Mouse (Mus musculus) stomach, embryonic 14.5 days (tissue): ENCODE measurements around the gene Adcy6. TPM values are rescaled to one million over a fixed set of nuclear protein-coding genes. Genes with fewer than 3 reads are reported as not detected.

ENCODE experiments used
- ATAC-seq: fragments of 200-750 bp; cut with Nextera tagmentation; 2 replicates; pipeline ENCODE4 v1.8.0; 2017; ENCODE audit warnings: low read depth, moderate TSS enrichment; ENCODE audit not compliant: insufficient number of reproducible peaks, insufficient read depth, low FRiP score
- H3K27ac ChIP-seq: fragments of 300-500 bp; sonication (generic); 2 replicates; pipeline ENCODE4 v1.5.1; 2014; ENCODE audit warnings: mild to moderate bottlenecking, low read length, moderate library complexity, mixed read lengths
- H3K27me3 ChIP-seq: fragments of 300-500 bp; sonication (generic); 2 replicates; pipeline ENCODE4 v1.6.1; 2014; ENCODE audit warnings: low read length, control low read depth, mixed read lengths; ENCODE audit not compliant: control insufficient read depth, insufficient read depth
- H3K36me3 ChIP-seq: fragments of 300-500 bp; sonication (generic); 2 replicates; pipeline ENCODE4 v1.6.1; 2014; ENCODE audit warnings: mild to moderate bottlenecking, control low read depth, low read length, moderate library complexity, mixed read lengths; ENCODE audit not compliant: control insufficient read depth, insufficient read depth
- H3K4me1 ChIP-seq: fragments of 300-500 bp; sonication (generic); 2 replicates; pipeline ENCODE4 v1.6.1; 2014; ENCODE audit warnings: low read length, control low read depth, mixed read lengths; ENCODE audit not compliant: control insufficient read depth, insufficient read depth
- H3K4me2 ChIP-seq: fragments of 300-500 bp; sonication (generic); replicated peaks from 2 replicates; pipeline ENCODE4 v1.6.1; 2014; ENCODE audit warnings: low read depth, low read length, control low read depth
- H3K4me3 ChIP-seq: fragments of 300-500 bp; sonication (generic); 2 replicates; pipeline ENCODE4 v1.5.1; 2014; ENCODE audit warnings: low read depth, low read length, control low read depth
- H3K9ac ChIP-seq: fragments of 300-500 bp; sonication (generic); replicated peaks from 2 replicates; pipeline ENCODE4 v1.6.1; 2014; ENCODE audit warnings: low read depth, mild to moderate bottlenecking, control low read depth, low read length, moderate library complexity, mixed read lengths
- H3K9me3 ChIP-seq: fragments of 300-500 bp; sonication (generic); 2 replicates; pipeline ENCODE4 v1.6.1; 2016; ENCODE audit warnings: low read depth, low read length, control low read depth; ENCODE audit not compliant: control insufficient read depth
- WGBS: fragments of 180-500 bp; shearing (Covaris S2); extraction: QIAGEN DNeasy Blood & Tissue Kit; methylation state at CpG from one replicate; pipeline ENCODE4 v1.1.7; 2014; 5-methylcytosine and 5-hydroxymethylcytosine counted together
- polyA plus RNA-seq: library from polyadenylated mRNA; unstranded; fragments of >200 nt; fragmentation: Nextera tagmentation; extraction: Ambion mirVana; gene quantifications from 2 replicates; pipeline ENCODE4 v1.2.1, GENCODE M21; 2014

Gene Adcy6
- polyA plus RNA-seq, 1 experiment from 2014 or later, result 23.0 TPM

DNA sequence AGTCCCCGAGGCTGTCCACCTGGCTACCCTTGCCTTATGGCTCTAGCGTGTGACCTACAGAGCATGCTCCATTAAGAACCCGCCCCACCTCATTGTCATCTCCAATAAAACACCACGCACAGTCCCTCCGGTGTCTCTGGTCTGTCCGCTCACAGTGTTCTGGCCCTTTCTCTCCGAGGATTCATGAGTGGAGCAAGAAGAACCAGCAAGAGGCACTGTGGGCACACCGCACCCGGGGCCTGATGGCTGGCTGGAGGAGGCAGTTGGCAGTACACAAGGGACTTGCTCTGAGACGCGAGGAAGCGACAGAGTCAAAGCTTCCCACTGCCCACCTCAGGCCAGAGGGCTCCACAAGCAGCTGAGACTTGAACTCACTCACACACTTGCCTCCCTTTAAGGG, 34.5 kb upstream of the Adcy6 start:
- no peak overlapping the region for H3K9ac ChIP-seq
- H3K27me3 ChIP-seq, result no peaks in the 10 kb centered on the region
- 84% methylated on average over 12 of the region's 12 CpGs for WGBS
- H3K27ac ChIP-seq, result no peak overlapping the region
- no peaks in the 10 kb centered on the region for H3K9me3 ChIP-seq
- no peak overlapping the region for H3K4me2 ChIP-seq
- peaks cover 83% of the 10 kb centered on the region for H3K36me3 ChIP-seq
- H3K4me1 ChIP-seq, result no peaks in the 10 kb centered on the region
- ATAC-seq, result no peak
- H3K4me3 ChIP-seq, result no peak overlapping the region

DNA sequence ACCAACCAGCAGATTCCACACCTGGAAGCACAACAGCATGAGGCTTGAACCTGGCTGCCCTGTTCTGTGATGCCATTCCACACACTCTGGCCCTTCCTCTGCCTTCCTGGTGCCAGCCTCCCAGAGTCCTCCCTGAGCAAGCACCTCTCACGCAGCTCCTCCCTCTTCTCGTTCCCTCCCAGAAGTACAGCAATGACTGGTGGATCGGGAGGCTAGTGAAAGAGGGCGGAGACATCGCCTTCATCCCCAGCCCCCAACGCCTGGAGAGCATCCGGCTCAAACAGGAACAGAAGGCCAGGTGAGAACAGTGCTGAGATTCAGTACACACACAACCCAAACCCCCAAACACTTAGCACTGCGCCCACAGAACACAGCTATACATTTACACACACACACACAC, 30.3 kb upstream of the Adcy6 start:
- no peaks in the 10 kb centered on the region for H3K9me3 ChIP-seq
- WGBS, result 34% methylated on average over 8 of the region's 8 CpGs
- no peak overlapping the region for H3K9ac ChIP-seq
- H3K36me3 ChIP-seq, result peaks cover 43% of the 10 kb centered on the region
- H3K4me3 ChIP-seq, result no peak overlapping the region
- H3K27ac ChIP-seq, result no peak overlapping the region
- no peak overlapping the region for H3K4me2 ChIP-seq
- ATAC-seq, result peak; percentile 62; the same call in 1 of the 2 replicates
- H3K27me3 ChIP-seq, result no peaks in the 10 kb centered on the region
- H3K4me1 ChIP-seq, result 0 out of 2 replicates have a peak, but pooled peaks cover 10% of the 10 kb centered on the region

DNA sequence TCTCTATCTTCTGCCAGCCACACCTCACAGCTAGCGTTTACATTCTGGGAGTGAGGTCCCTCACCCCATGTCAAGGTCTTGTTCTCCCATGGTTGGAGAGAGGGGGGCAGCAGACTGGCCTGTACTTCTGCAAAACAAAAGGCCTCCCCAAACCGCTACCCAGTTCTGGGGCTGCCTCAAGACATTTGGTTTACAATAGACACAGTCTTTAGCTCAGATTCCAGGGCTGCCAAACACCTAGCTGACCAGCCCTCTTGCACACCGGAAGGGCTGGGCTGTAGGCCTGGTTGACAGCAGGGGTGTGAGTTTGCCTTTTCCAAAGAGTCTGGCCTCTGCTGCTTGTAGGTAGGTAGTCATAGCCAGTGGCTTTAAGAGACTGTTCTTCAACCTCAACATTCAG, 27.3 kb upstream of the Adcy6 start:
- no peaks in the 10 kb centered on the region for H3K9me3 ChIP-seq
- no peaks in the 10 kb centered on the region for H3K27me3 ChIP-seq
- peaks cover 25% of the 10 kb centered on the region for H3K4me1 ChIP-seq
- no peak overlapping the region for H3K4me3 ChIP-seq
- WGBS, result 46% methylated on average over 3 of the region's 3 CpGs
- H3K36me3 ChIP-seq, result peaks cover 16% of the 10 kb centered on the region; the same call in 1 of the 2 replicates
- no peak overlapping the region for H3K4me2 ChIP-seq
- H3K9ac ChIP-seq, result no peak overlapping the region
- H3K27ac ChIP-seq, result no peak overlapping the region
- ATAC-seq, result no peak

GRCm38 (mm10) chr15:98636517-98636916, 26.6 kb upstream of the Adcy6 start:
- Histone ChIP-seq H3K27me3 (no peaks in the 10 kb centered on the region), H3K4me2 (peak overlapping the region; percentile 87), H3K9ac (no peak overlapping the region), H3K4me1 (peaks cover 30% of the 10 kb centered on the region), H3K4me3 (no peak overlapping the region), H3K36me3 (peaks cover 14% of the 10 kb centered on the region; the same call in 1 of the 2 replicates), H3K9me3 (no peaks in the 10 kb centered on the region), H3K27ac (no peak overlapping the region)
- WGBS, result 55% methylated on average over 5 of the region's 5 CpGs
- ATAC-seq, result no peak

DNA sequence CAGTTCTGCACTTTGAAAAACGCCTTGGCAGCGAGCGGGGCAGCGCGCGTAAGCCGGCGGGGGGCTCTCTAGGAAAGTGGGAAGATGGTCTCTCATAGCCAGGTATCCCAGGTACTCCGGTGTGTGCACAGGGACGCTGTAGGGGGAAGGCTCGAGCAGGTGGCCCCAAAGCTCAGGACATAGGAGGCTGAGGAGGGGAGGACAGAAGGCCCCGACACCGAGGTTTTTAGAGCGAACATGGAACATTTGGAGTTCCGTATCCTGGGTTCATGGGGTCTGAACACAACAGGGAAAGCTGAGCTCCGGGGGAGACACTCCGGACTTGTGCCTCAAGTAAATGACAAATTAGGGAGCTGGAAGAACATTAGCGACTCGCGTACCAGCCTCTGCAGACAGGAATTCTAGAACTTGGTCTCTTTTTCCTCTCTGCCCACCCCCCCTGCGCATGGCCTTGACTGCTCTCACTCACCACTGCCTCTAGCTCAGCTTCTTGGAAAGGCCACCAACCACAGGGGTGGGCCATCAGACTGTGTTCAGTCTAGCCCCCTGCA, 25.5 kb upstream of the Adcy6 start:
- Histone ChIP-seq H3K4me3 (peak overlapping the region; percentile 61), H3K27ac (no peak overlapping the region; the same call in 1 of the 2 replicates), H3K4me1 (peaks cover 36% of the 10 kb centered on the region)

DNA sequence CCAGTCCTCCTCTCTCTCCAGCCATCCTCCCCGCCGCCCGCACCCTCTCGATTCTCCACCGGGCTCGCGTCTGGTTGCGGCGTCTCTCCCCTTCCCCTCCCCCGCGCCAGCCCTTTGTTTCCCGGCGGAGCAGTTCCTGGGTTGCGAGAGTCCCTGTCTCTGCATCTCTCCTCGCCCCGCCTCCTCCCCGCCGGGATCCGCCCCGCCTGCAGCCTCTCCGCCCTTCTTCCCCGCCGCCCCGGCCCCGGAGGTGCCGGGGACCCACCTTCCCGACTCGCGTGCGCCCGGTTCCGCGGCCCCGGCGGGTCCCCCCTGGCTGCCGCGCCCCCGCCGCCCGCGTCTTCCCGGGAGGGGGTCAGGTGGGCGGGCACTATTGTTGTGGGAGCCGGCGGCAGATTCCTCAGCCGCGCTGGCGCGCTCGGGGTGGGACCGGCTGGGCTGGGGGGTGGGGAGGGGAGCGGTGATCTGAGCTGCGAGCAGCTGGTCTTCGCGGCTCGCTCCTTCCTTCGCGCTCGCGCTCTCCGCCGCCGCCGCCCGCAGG, 24.7 kb upstream of the Adcy6 start:
- Histone ChIP-seq H3K27me3 (no peaks in the 10 kb centered on the region), H3K4me1 (peaks cover 36% of the 10 kb centered on the region), H3K4me2 (peak overlapping the region; percentile 87), H3K36me3 (no peaks in the 10 kb centered on the region; the same call in 1 of the 2 replicates), H3K9me3 (no peaks in the 10 kb centered on the region), H3K4me3 (peak overlapping the region; percentile 61), H3K27ac (peak overlapping the region; percentile 58; the same call in 1 of the 2 replicates), H3K9ac (peak overlapping the region; percentile 47)
- peak; percentile 57 for ATAC-seq
- 1% methylated on average over 59 of the region's 65 CpGs for WGBS

More for the DNA sequence above, 25.5 kb upstream of the Adcy6 start:
- H3K27me3 ChIP-seq, result no peaks in the 10 kb centered on the region
- ATAC-seq, result no peak
- H3K9me3 ChIP-seq, result no peaks in the 10 kb centered on the region
- H3K4me2 ChIP-seq, result peak overlapping the region; percentile 87
- peaks cover 7% of the 10 kb centered on the region; the same call in 1 of the 2 replicates for H3K36me3 ChIP-seq
- H3K9ac ChIP-seq, result peak overlapping the region; percentile 47; the same call in 1 of the 2 replicates
- 2% methylated on average over 21 of the region's 21 CpGs for WGBS

- 1% methylated on average over 25 of the region's 25 CpGs for WGBS
- H3K9me3 ChIP-seq, result no peaks in the 10 kb centered on the region
- peak overlapping the region; percentile 58; the same call in 1 of the 2 replicates for H3K27ac ChIP-seq
- peak overlapping the region; percentile 87 for H3K4me2 ChIP-seq
- H3K4me3 ChIP-seq, result peak overlapping the region; percentile 61
- no peak for ATAC-seq
- no peaks in the 10 kb centered on the region for H3K27me3 ChIP-seq
- H3K4me1 ChIP-seq, result peaks cover 42% of the 10 kb centered on the region
- no peaks in the 10 kb centered on the region for H3K36me3 ChIP-seq
- peak overlapping the region; percentile 47; the same call in 1 of the 2 replicates for H3K9ac ChIP-seq
Measured at GRCm38 (mm10) chr15:98633822-98634470, 24.1 kb upstream of the Adcy6 start.

GRCm38 (mm10) chr15:98632921-98633320, 23.0 kb upstream of the Adcy6 start:
- peaks cover 49% of the 10 kb centered on the region for H3K4me1 ChIP-seq
- H3K4me3 ChIP-seq, result peak overlapping the region; percentile 61
- H3K27ac ChIP-seq, result peak overlapping the region; percentile 76
- H3K36me3 ChIP-seq, result no peaks in the 10 kb centered on the region
- peak overlapping the region; percentile 87 for H3K4me2 ChIP-seq
- 5% methylated on average over 4 of the region's 4 CpGs for WGBS
- ATAC-seq, result no peak
- no peaks in the 10 kb centered on the region for H3K27me3 ChIP-seq
- no peaks in the 10 kb centered on the region for H3K9me3 ChIP-seq
- no peak overlapping the region for H3K9ac ChIP-seq
